Mouse (Mus musculus) CH12.LX (cell line): ENCODE data around the gene Cars. TPM values are rescaled to one million over a fixed set of nuclear protein-coding genes. Genes with fewer than 3 reads are reported as not detected.

Experiments
- DNase-seq: peaks from one replicate; pipeline ENCODE4 v3.0.0-alpha.2; 2013; ENCODE audit errors: extremely low read depth
- H3K27ac ChIP-seq: 2 replicates; pipeline ENCODE4 v1.5.1; 2012; ENCODE audit warnings: low read depth, mild to moderate bottlenecking, control low read depth, moderate library complexity; ENCODE audit not compliant: insufficient read depth
- H3K27me3 ChIP-seq: replicated peaks from 2 replicates; pipeline ENCODE3; 2012; ENCODE audit warnings: inconsistent platforms
- H3K36me3 ChIP-seq, 2 experiments: replicated peaks in 1 of 2; 2 replicates each; pipeline versions ENCODE3 to v1.6.1; 2012; ENCODE audit warnings: inconsistent platforms in 1 of 2, low read length in 1 of 2, mild to moderate bottlenecking in 1 of 2, mixed read lengths in 1 of 2, moderate library complexity in 1 of 2; ENCODE audit not compliant: control insufficient read depth in 1 of 2, insufficient read depth in 1 of 2
- H3K4me1 ChIP-seq, 2 experiments: 2 replicates each; pipeline ENCODE4 v1.6.1; 2012; ENCODE audit warnings: inconsistent platforms in 1 of 2, moderate library complexity in 1 of 2; ENCODE audit not compliant: insufficient read depth in 2 of 2, control insufficient read depth in 1 of 2
- H3K4me2 ChIP-seq: 2 replicates; pipeline ENCODE4 v1.6.1; 2012; ENCODE audit warnings: low read depth, mild to moderate bottlenecking, control low read depth; ENCODE audit not compliant: poor library complexity, insufficient read depth, severe bottlenecking
- H3K4me3 ChIP-seq, 3 experiments: fragments of 150-350 bp in 1 of 3; sonication (generic) in 1 of 3; replicated peaks in 1 of 3; 2 replicates each; pipeline versions ENCODE3 to v1.5.1; 2011 to 2012; ENCODE audit warnings: low read depth in 2 of 3, low read length in 2 of 3, mild to moderate bottlenecking in 2 of 3, moderate library complexity in 2 of 3, control low read depth in 1 of 3, improper control_type of control experiment in 1 of 3, inconsistent platforms in 1 of 3, mixed read lengths in 1 of 3; ENCODE audit not compliant: poor library complexity in 1 of 3
- H3K79me2 ChIP-seq: replicated peaks from 2 replicates; pipeline ENCODE4 v1.6.1; 2012; ENCODE audit warnings: mild to moderate bottlenecking, moderate library complexity; ENCODE audit not compliant: control insufficient read depth, poor library complexity, insufficient read depth, severe bottlenecking; ENCODE audit errors: extremely low read depth
- H3K9ac ChIP-seq: 2 replicates; pipeline ENCODE4 v1.6.1; 2012; ENCODE audit warnings: low read depth, mild to moderate bottlenecking, control low read depth, moderate library complexity; ENCODE audit not compliant: insufficient read depth
- H3K9me3 ChIP-seq: replicated peaks from 2 replicates; pipeline ENCODE3; 2012; ENCODE audit warnings: low read length, inconsistent platforms, mixed read lengths
- BHLHE40 ChIP-seq: IDR thresholded peaks from 2 replicates; pipeline ENCODE4 v1.6.1; 2011; ENCODE audit warnings: mild to moderate bottlenecking, low read depth, low read length, improper control_type of control experiment
- CHD2 ChIP-seq: IDR thresholded peaks from 2 replicates; pipeline ENCODE4 v1.6.1; 2011; ENCODE audit warnings: low read length, improper control_type of control experiment
- E2F4 ChIP-seq: IDR thresholded peaks from 2 replicates; pipeline ENCODE4 v1.6.1; 2011; ENCODE audit warnings: low read depth, low read length, improper control_type of control experiment; ENCODE audit not compliant: insufficient replicate concordance
- ETS1 ChIP-seq: conservative IDR thresholded peaks from 2 replicates; pipeline ENCODE4 v1.6.1; 2012; ENCODE audit warnings: low read depth, mild to moderate bottlenecking, inconsistent platforms, low read length, improper control_type of control experiment, moderate library complexity
- GABPA ChIP-seq: IDR thresholded peaks from 2 replicates; pipeline ENCODE4 v1.6.1; 2012; ENCODE audit warnings: low read depth, low read length, improper control_type of control experiment, inconsistent platforms; ENCODE audit not compliant: insufficient replicate concordance
- IRF4 ChIP-seq: IDR thresholded peaks from 2 replicates; pipeline ENCODE4 v1.6.1; 2014; ENCODE audit warnings: low read depth, mild to moderate bottlenecking, inconsistent platforms, low read length, improper control_type of control experiment
- JUND ChIP-seq: conservative IDR thresholded peaks from 2 replicates; pipeline ENCODE4 v1.6.1; 2011; ENCODE audit warnings: low read depth, low read length, improper control_type of control experiment
- KAT2A ChIP-seq: IDR thresholded peaks from 2 replicates; pipeline ENCODE4 v1.6.1; 2012; ENCODE audit warnings: low read length, improper control_type of control experiment, inconsistent platforms; ENCODE audit not compliant: insufficient replicate concordance
- MAZ ChIP-seq: IDR thresholded peaks from 2 replicates; pipeline ENCODE4 v1.6.1; 2012; ENCODE audit warnings: low read depth, mild to moderate bottlenecking, inconsistent platforms, low read length, improper control_type of control experiment, moderate library complexity
- MXI1 ChIP-seq: IDR thresholded peaks from 2 replicates; pipeline ENCODE4 v1.6.1; 2011; ENCODE audit warnings: mild to moderate bottlenecking, low read depth, low read length, improper control_type of control experiment
- MYC ChIP-seq: IDR thresholded peaks from 2 replicates; pipeline ENCODE4 v1.6.1; 2011; ENCODE audit warnings: low read depth, mild to moderate bottlenecking, improper control_type of control experiment, low read length
- NELFE ChIP-seq: IDR thresholded peaks from 2 replicates; pipeline ENCODE4 v1.6.1; 2011; ENCODE audit warnings: low read depth, low read length, improper control_type of control experiment
- NRF1 ChIP-seq: IDR thresholded peaks from 2 replicates; pipeline ENCODE4 v1.6.1; 2014; ENCODE audit warnings: low read depth, mild to moderate bottlenecking, inconsistent platforms, low read length, improper control_type of control experiment, moderate library complexity
- PAX5 ChIP-seq: IDR thresholded peaks from 2 replicates; pipeline ENCODE4 v1.6.1; 2012; ENCODE audit warnings: low read length, inconsistent platforms, mixed read lengths
- RAD21 ChIP-seq: IDR thresholded peaks from 2 replicates; pipeline ENCODE4 v1.6.1; 2011; ENCODE audit warnings: low read depth, mild to moderate bottlenecking, low read length, improper control_type of control experiment, moderate library complexity
- RCOR1 ChIP-seq: conservative IDR thresholded peaks from 2 replicates; pipeline ENCODE4 v1.6.1; 2012; ENCODE audit warnings: low read depth, mild to moderate bottlenecking, inconsistent platforms, low read length, improper control_type of control experiment
- TBP ChIP-seq: conservative IDR thresholded peaks from 2 replicates; pipeline ENCODE4 v1.6.1; 2011; ENCODE audit warnings: low read depth, low read length, improper control_type of control experiment
- TCF12 ChIP-seq: IDR thresholded peaks from 2 replicates; pipeline ENCODE4 v1.6.1; 2014; ENCODE audit warnings: low read depth, mild to moderate bottlenecking, inconsistent platforms, low read length, improper control_type of control experiment
- UBTF ChIP-seq: IDR thresholded peaks from 2 replicates; pipeline ENCODE4 v1.6.1; 2012; ENCODE audit warnings: low read depth, mild to moderate bottlenecking, inconsistent platforms, low read length, improper control_type of control experiment, moderate library complexity
- USF2 ChIP-seq: conservative IDR thresholded peaks from 2 replicates; pipeline ENCODE4 v1.6.1; 2011; ENCODE audit warnings: low read depth, low read length, improper control_type of control experiment
- ZKSCAN1 ChIP-seq: IDR thresholded peaks from 2 replicates; pipeline ENCODE4 v1.6.1; 2012; ENCODE audit warnings: low read depth, inconsistent platforms, low read length, improper control_type of control experiment, borderline replicate concordance
- ZMIZ1 ChIP-seq: IDR thresholded peaks from 2 replicates; pipeline ENCODE4 v1.6.1; 2012; ENCODE audit warnings: low read depth, mild to moderate bottlenecking, inconsistent platforms, low read length, improper control_type of control experiment
- ZNF384 ChIP-seq: IDR thresholded peaks from 2 replicates; pipeline ENCODE4 v1.6.1; 2012; ENCODE audit warnings: low read depth, low read length, improper control_type of control experiment, inconsistent platforms
- dilution Hi-C: fragments of 300-500 bp; cut with MboI; formaldehyde crosslinking; loops from 2 replicates; pipeline ENCODE4 v1.14.3; 2020; ENCODE audit warnings: low sequenced_read_pairs; ENCODE audit not compliant: extremely low pct_unique_long_range_greater_than_20kb, extremely low pct_ligation_motif_present
- in situ Hi-C: fragments of 300-500 bp; cut with MboI; formaldehyde crosslinking; loops from 3 replicates; pipeline ENCODE4 v1.14.3; 2019; ENCODE audit warnings: low sequenced_read_pairs, low pct_ligation_motif_present, low pct_unique_long_range_greater_than_20kb, mixed read lengths
- polyA plus RNA-seq: library from polyadenylated mRNA; unstranded; fragments of >175 nt; gene quantifications from 2 replicates; pipeline ENCODE4 v1.2.1, GENCODE M21; 2012; ENCODE audit warnings: low read depth; ENCODE audit not compliant: insufficient read length
- total RNA-seq, 2 experiments: library from RNA; depleted of rRNA; stranded (reverse); fragments of 300-350 nt in 1 of 2; fragments of >200 nt in 1 of 2; gene quantifications; 2 replicates each; pipeline ENCODE4 v1.2.3; 2012 to 2014

The Cars gene
- total and polyA plus RNA-seq, 3 experiments: 118 to 222 (median 170) TPM

DNA sequence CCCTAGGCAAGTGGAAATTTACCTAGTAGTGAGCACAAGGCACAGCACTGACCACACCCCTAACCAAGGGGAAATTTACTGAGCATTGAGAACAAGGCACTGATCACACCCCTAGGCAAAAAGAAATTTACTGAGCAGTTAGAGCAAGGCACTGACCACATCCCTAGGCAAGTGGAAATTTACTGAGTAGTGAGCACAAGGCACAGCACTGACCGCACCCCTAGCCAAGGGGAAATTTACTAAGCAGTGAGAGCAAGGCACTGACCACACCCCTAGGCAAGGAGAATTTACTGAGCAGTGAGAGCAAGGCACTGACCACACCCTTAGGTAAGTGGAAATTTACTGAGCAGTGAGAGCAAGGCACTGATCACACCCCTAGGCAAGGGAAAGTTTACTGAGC lies 36.8 kb upstream of the Cars start:
- Histone ChIP-seq H3K4me2 (no peak overlapping the region), H3K4me3 (no peak overlapping the region), H3K79me2 (no peaks in the 10 kb centered on the region), H3K27ac (no peak overlapping the region), H3K9ac (no peak overlapping the region), H3K27me3 (peaks cover 1% of the 10 kb centered on the region), H3K4me1 (no peaks in the 10 kb centered on the region), H3K9me3 (peaks cover 5% of the 10 kb centered on the region), H3K36me3 (peaks cover 0 to 24% of the 10 kb centered on the region in 2 experiments)
- dilution Hi-C loops: no loop called here
- in situ Hi-C loops: no loop called here
- TF ChIP-seq RCOR1 (no peak), PAX5 (no peak), E2F4 (no peak), UBTF (no peak), IRF4 (no peak), USF2 (no peak), MAZ (no peak), TCF12 (no peak), GABPA (no peak)
- DNase-seq: no peak

DNA sequence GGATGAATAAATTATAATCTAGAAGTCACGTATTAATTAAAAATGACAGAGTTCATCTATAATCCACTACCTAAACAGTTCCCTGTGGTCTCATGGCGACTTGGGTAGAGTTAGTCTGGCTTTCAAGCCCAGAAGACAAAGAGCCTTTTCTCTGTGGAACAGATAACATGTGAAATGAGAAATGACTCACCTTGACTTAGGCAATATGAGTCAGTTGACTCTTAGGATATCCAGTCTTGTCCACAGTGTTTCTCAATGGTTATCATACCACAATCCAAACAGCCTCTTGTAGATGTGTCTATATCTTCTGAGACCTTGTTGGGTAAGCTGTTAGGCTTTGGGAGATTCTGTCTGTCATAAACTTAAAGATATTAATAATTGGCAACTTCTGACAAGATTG lies 31.6 kb upstream of the Cars start:
- Histone ChIP-seq H3K4me1 (peaks cover 3 to 12% of the 10 kb centered on the region in 2 experiments; a peak in 3 of 4 replicates), H3K79me2 (no peaks in the 10 kb centered on the region), H3K4me2 (no peak overlapping the region), H3K4me3 (no peak overlapping the region), H3K27ac (no peak overlapping the region), H3K36me3 (peaks cover 0 to 5% of the 10 kb centered on the region in 2 experiments), H3K9me3 (peaks cover under 1% of the 10 kb centered on the region)
- no peak for DNase-seq
- dilution Hi-C loops (no loop called here), in situ Hi-C loops (no loop called here)
- no peak for TF ChIP-seq BHLHE40
- no peak for TF ChIP-seq TBP
- TF ChIP-seq IRF4: no peak
- TF ChIP-seq ZKSCAN1: no peak
- TF ChIP-seq USF2: no peak
- no peak for TF ChIP-seq RAD21
- TF ChIP-seq ZMIZ1: no peak
- TF ChIP-seq MAZ: no peak
- TF ChIP-seq JUND: no peak; the same call in 1 of the 2 replicates
- no peak for TF ChIP-seq CHD2
- no peak for TF ChIP-seq UBTF
- no peak for TF ChIP-seq KAT2A
- TF ChIP-seq NRF1: no peak
- TF ChIP-seq ETS1: no peak
- no peak for TF ChIP-seq RCOR1
- TF ChIP-seq ZNF384: no peak
- no peak for TF ChIP-seq MXI1
- no peak for TF ChIP-seq NELFE
- no peak for TF ChIP-seq MYC
- TF ChIP-seq, all 38 proteins: peak for 0
- no peak overlapping the region for H3K9ac ChIP-seq
- peaks cover 1% of the 10 kb centered on the region for H3K27me3 ChIP-seq
